Mouse (Mus musculus): ENCODE data around the gene Dct. TPM values are rescaled to one million over a fixed set of nuclear protein-coding genes. Genes with fewer than 3 reads are reported as not detected.

Gene Dct
- 0.79 and 0.82 TPM in 2 replicates for polyA plus RNA-seq (2016; fragmentation: Nextera tagmentation; extraction: Ambion mirVana)

DNA sequence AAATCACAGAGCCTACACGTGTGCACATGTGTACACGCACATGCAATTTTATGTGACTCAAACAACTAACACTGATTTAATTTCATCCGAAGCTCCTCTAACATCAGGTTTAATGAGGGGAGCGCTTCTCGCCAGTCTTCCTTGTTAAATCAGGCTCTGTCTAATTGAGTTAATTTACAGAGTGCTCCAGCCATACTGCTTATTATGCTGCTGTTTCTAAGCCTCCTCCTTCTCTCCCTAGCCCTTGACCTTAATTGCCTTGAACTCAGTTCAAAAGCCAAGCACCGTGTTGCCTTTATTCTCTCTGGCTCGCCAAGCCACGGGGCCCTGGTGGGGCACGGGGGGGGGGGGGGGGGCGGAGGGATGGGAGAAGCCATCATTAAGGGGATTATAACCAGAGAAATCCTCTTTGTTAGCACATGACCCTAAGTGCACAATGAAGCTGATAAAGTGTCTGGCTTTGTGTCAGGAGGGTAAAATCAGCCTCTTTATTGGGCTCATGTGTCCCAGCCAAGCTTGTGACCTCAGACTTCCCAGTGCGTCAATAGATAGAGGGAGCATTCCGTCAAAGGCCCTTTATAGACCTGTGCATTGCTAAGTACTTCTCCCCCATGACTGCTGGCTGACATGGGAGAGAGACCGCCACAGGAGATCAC, at the start of gene Dct:
Gene Dct (minus strand): TSS at position 270 of the 656 bp plus-strand sequence.
- Histone ChIP-seq H3K36me3 (no peaks in the 10 kb centered on the region), H3K9me3 (replicated peaks) (no peaks in the 10 kb centered on the region), H3K9ac (no peak within 1 kb of the TSS), H3K4me2 (no peak within 1 kb of the TSS), H3K4me3 (no peak within 1 kb of the TSS), H3K27ac (ENCODE audit: poor library complexity, severe bottlenecking) (no peak within 1 kb of the TSS), H3K27me3 (replicated peaks) (peaks cover 19% of the 10 kb centered on the region), H3K4me1 (replicated peaks) (no peaks in the 10 kb centered on the region)
- 57% methylated on average over 13 of the region's 13 CpGs for WGBS
- ATAC-seq (ENCODE audit: insufficient number of reproducible peaks, low FRiP score), result no peak

DNA sequence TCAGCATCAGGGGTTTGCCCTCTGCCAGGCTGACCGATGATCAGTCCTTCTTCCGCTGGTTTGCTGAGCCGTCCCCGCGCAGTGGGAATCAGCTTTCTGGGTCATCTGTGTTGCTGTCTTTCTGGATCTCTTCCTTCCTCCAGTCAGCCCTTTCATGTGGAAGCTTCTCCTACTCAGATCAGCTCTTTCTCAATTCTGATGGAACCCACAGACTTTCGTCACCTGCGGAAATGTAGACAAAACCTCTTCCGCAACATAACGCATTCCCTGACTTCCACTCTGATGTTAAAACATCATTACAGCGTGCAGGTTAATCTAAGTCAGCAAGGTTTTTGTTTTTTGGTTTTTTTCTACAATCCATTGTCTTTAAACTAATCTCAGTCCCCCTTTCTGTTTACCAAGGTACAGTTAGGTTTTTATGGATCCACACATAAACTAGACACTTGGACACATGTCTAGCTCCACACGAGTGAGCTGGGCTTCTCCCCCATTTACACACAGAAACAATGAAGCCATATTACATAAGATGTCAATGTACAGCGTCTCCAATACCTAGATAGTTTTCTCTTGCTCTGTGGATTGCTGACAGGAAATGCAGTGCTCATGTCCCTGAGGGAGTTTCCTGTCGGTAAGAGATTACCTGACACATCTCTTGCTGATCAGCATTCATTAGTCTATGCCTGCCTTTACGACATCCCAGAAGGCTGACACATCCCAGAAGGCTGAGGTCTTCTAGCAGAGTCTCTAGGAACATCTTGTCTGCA, 49.4 kb upstream of the Dct start:
- no peaks in the 10 kb centered on the region for H3K36me3 ChIP-seq
- WGBS, result 73% methylated on average over 14 of the region's 14 CpGs
- no peak overlapping the region for H3K27ac ChIP-seq (ENCODE audit: poor library complexity, severe bottlenecking)
- no peaks in the 10 kb centered on the region for H3K27me3 ChIP-seq (replicated peaks)
- no peak overlapping the region for H3K4me2 ChIP-seq
- no peak overlapping the region for H3K4me3 ChIP-seq
- no peaks in the 10 kb centered on the region for H3K4me1 ChIP-seq (replicated peaks)
- no peak overlapping the region for H3K9ac ChIP-seq
- peaks cover 7% of the 10 kb centered on the region for H3K9me3 ChIP-seq (replicated peaks)
- ATAC-seq (ENCODE audit: insufficient number of reproducible peaks, low FRiP score), result no peak

DNA sequence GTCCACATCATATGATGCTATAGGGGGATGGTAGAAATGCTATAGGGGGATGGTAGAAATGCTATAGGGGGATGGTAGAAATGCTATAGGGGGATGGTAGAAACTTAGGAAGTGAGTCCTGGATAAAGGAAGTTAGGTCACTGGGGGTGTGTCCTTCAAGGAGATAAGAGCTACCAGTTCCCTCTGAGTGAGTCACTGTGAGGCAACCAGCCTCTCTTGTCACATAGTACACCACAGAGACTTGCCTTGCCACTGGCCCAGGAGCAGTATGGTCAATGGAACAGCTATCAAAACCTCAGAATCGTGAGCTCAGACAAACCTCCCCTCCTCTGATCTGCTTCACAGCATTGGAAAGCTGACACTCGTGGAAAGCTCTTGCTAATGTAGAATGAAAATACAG, 46.2 kb upstream of the Dct start:
- no peaks in the 10 kb centered on the region for H3K4me1 ChIP-seq (replicated peaks)
- H3K4me3 ChIP-seq, result no peak overlapping the region
- ATAC-seq (ENCODE audit: insufficient number of reproducible peaks, low FRiP score), result no peak
- no peaks in the 10 kb centered on the region for H3K36me3 ChIP-seq
- H3K27ac ChIP-seq (ENCODE audit: poor library complexity, severe bottlenecking), result no peak overlapping the region
- WGBS, result 60% methylated on average over 2 of the region's 2 CpGs
- no peak overlapping the region for H3K9ac ChIP-seq
- H3K27me3 ChIP-seq (replicated peaks), result peaks cover 4% of the 10 kb centered on the region; the same call in 1 of the 2 replicates
- no peaks in the 10 kb centered on the region for H3K9me3 ChIP-seq (replicated peaks)
- no peak overlapping the region for H3K4me2 ChIP-seq

DNA sequence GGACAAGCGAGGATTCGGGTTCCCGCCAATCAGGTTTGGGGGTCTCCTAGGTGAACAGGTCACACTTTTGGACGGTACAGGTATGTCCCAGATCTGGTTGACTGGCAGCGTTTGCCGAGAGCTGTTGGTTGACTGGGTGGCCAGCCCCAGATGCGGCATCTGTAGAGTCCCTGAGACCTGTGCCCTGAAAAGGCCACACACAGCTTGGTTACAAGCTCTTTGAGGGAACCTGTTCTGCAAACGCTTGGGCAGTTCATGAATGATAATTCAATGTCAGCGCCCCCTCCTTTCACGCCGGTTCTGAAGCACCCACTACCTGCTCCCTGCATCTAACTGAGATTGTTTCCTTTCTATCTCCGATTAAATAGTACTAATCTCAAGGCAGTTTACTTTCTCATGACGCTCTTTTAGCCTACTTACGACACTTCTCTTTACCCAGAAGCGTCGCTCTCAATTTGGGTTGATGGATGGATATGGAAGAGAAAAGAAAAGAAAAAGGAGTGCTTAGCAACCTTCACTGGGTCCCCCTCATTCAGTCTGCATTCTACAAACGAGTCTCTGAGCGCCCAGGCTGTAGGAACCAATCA, 37.9 kb upstream of the Dct start:
- Histone ChIP-seq H3K4me3 (peak overlapping the region; percentile 63), H3K36me3 (no peaks in the 10 kb centered on the region), H3K27me3 (replicated peaks) (peaks cover 18% of the 10 kb centered on the region), H3K27ac (ENCODE audit: poor library complexity, severe bottlenecking) (no peak overlapping the region), H3K4me1 (replicated peaks) (peaks cover 7% of the 10 kb centered on the region; the same call in 1 of the 2 replicates), H3K4me2 (peak overlapping the region; percentile 69), H3K9ac (peak overlapping the region; percentile 81), H3K9me3 (replicated peaks) (no peaks in the 10 kb centered on the region)
- under 1% methylated on average over 18 of the region's 18 CpGs for WGBS
- ATAC-seq (ENCODE audit: insufficient number of reproducible peaks, low FRiP score), result peak; percentile 46

DNA sequence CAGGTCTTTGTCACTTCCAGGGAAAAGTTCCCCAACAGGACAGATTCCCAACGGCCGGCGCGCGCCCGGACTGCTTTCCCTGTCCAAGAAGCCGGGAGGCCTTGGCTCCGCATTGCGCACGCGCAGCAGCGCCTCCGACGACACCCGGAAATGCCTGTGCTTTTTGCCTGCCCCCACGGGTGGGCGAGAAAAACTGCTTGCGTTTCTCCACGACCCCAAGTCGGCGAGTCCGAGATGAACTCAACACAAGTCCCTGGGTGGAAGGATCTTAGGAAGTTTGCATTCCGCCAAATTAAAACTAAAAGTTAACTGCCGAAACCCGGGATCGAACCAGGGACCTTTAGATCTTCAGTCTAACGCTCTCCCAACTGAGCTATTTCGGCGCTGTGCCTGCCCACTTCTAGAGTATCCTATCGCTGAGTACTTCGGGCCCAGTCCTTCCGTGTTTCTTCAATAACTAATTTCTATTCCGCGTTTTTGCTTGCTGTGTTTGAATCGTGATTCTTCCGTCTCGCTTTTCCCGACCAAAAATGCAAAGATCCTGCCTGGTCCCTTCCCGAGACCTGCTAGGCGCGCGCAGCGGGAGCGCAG, 37.3 kb upstream of the Dct start:
- WGBS, result under 1% methylated on average over 44 of the region's 44 CpGs
- Histone ChIP-seq H3K36me3 (no peaks in the 10 kb centered on the region), H3K27me3 (replicated peaks) (peaks cover 18% of the 10 kb centered on the region), H3K4me3 (peak overlapping the region; percentile 63), H3K4me2 (peak overlapping the region; percentile 69), H3K4me1 (replicated peaks) (peaks cover 7% of the 10 kb centered on the region; the same call in 1 of the 2 replicates), H3K27ac (ENCODE audit: poor library complexity, severe bottlenecking) (0 out of 2 replicates have a peak overlapping the region, but pooled peaks have one; percentile 12), H3K9me3 (replicated peaks) (no peaks in the 10 kb centered on the region), H3K9ac (peak overlapping the region; percentile 81)
- peak; percentile 84 for ATAC-seq (ENCODE audit: insufficient number of reproducible peaks, low FRiP score)

DNA sequence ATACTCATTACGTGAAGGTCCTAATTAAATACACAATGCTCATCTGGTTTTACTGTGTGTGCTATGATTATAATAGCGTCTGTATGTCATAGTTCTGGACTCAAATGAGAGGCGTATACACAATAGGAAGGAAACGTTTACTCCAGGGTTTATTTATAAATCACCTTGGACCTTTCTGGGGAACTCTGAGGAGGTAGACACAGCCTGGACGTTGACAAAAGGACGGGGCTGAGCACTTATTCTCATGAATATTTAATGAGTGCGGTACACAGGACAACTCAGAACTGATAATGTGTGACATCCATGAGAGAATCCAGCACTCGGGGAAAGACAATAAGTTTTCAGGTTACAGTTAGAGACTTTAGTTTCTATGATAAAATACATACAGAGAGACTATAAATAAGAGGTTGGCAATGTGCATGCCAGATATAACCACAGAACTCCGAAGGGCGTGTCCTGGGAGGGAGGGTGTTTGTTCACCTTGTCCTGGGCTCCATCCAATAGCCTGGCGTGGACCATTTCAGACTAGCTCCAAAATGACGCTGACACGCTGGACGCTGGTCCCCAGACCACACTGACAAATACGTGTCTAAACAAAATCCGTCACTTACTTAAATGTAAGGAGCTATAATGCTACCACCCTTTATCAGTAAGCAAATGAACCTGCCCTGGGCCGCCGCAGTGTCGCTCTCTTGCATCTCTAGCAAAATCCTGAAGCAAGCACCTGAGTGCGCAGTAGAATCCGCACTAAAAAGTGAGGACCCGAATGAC, 36.6 kb upstream of the Dct start:
- no peaks in the 10 kb centered on the region for H3K36me3 ChIP-seq
- WGBS, result 15% methylated on average over 22 of the region's 22 CpGs
- H3K4me1 ChIP-seq (replicated peaks), result peaks cover 7% of the 10 kb centered on the region; the same call in 1 of the 2 replicates
- peak overlapping the region; percentile 81 for H3K9ac ChIP-seq
- H3K9me3 ChIP-seq (replicated peaks), result no peaks in the 10 kb centered on the region
- H3K4me2 ChIP-seq, result peak overlapping the region; percentile 69
- peaks cover 16% of the 10 kb centered on the region for H3K27me3 ChIP-seq (replicated peaks)
- H3K4me3 ChIP-seq, result peak overlapping the region; percentile 63
- H3K27ac ChIP-seq (ENCODE audit: poor library complexity, severe bottlenecking), result 0 out of 2 replicates have a peak overlapping the region, but pooled peaks have one; percentile 12
- ATAC-seq (ENCODE audit: insufficient number of reproducible peaks, low FRiP score), result peak; percentile 53; the same call in 1 of the 2 replicates

DNA sequence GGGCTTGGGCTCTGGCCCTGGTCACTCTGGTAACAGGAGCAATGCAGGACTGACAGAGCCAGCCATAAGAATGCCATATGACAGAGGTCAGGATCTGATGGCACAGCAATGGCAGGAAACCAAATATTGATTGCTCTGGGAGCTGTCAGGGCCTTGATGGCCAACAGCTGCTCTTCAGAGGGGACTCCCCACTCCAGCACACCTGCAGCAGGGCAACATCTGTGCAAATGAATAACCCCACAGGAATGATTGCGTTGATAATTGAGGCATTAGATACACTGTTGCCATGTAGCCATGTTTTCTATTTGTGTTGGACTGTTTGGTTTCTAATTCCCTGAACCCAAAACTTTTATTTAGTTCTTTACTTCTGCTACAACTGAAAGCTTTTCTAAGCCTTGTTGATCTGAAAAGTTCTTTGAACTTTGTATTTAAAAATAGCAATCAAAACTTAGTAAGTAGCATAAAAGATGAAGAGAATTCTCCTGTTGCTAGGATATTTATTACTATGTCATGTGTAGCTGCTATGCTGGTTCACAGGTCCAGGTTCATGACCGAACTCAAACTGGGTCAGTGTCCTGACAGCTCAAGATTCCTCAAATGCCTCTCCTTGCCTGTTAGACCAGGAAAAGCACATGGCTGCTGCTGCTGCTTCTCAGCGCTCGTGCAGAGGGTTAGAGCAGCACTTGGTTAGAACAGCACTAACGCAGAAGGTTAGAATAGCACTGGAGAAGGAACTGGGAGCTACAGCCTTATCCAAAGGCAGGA, 34.4 kb upstream of the Dct start:
- Histone ChIP-seq H3K27ac (ENCODE audit: poor library complexity, severe bottlenecking) (no peak overlapping the region), H3K36me3 (no peaks in the 10 kb centered on the region), H3K27me3 (replicated peaks) (peaks cover 24% of the 10 kb centered on the region), H3K9ac (no peak overlapping the region), H3K4me3 (no peak overlapping the region), H3K4me2 (no peak overlapping the region), H3K4me1 (replicated peaks) (peaks cover 7% of the 10 kb centered on the region; the same call in 1 of the 2 replicates), H3K9me3 (replicated peaks) (no peaks in the 10 kb centered on the region)
- WGBS, result 42% methylated on average over 5 of the region's 5 CpGs
- ATAC-seq (ENCODE audit: insufficient number of reproducible peaks, low FRiP score), result no peak

DNA sequence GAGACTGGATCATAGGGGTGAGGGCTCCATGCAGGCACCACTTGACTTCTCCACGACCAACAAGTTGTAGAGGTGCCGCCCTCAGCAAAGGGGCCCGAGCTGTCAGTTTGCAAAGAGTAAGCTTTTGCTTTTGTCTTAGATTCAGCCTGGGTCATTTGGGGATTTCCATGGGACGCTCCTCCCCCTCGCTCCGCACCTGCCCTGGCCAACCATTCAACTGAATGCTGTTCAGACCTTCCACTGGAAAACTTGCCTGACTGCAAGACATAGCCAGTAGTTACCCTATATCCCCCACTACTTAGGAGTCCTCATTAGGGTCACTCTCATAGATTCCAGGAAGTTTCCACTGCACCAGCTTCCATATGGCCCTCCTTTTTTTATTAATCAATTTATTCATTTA, 31.8 kb upstream of the Dct start:
- WGBS, result 84% methylated on average over 6 of the region's 6 CpGs
- ATAC-seq (ENCODE audit: insufficient number of reproducible peaks, low FRiP score), result no peak
- no peak overlapping the region for H3K4me2 ChIP-seq
- H3K27ac ChIP-seq (ENCODE audit: poor library complexity, severe bottlenecking), result no peak overlapping the region
- no peak overlapping the region for H3K9ac ChIP-seq
- H3K27me3 ChIP-seq (replicated peaks), result peaks cover 32% of the 10 kb centered on the region
- peaks cover 12% of the 10 kb centered on the region; the same call in 1 of the 2 replicates for H3K4me1 ChIP-seq (replicated peaks)
- no peaks in the 10 kb centered on the region for H3K9me3 ChIP-seq (replicated peaks)
- H3K36me3 ChIP-seq, result no peaks in the 10 kb centered on the region
- no peak overlapping the region for H3K4me3 ChIP-seq

DNA sequence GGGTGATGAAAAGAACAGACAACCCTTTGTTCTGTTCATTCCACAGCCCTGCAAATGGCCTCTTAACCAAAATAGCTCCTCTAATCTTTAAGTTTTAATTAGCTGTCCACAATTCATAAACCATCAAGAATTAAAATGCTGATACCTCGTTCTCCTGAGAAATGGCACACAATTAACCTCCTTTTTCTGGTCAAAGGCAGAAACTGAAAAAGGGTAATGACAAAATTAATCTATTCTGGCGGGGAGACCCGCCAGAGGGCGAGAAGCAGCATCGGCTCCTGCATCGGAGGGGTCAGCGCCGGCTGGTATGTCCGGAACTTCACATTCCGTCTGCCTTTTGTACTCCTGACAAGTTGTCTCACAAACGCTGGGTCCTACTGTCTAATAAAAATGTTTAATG, 28.6 kb upstream of the Dct start:
- 39% methylated on average over 11 of the region's 11 CpGs for WGBS
- Histone ChIP-seq H3K4me3 (no peak overlapping the region), H3K4me1 (replicated peaks) (0 out of 2 replicates have a peak, but pooled peaks cover 5% of the 10 kb centered on the region), H3K27me3 (replicated peaks) (peaks cover 29% of the 10 kb centered on the region), H3K36me3 (no peaks in the 10 kb centered on the region), H3K9me3 (replicated peaks) (no peaks in the 10 kb centered on the region), H3K4me2 (peak overlapping the region; percentile 29; the same call in 1 of the 2 replicates), H3K9ac (no peak overlapping the region), H3K27ac (ENCODE audit: poor library complexity, severe bottlenecking) (no peak overlapping the region)
- ATAC-seq (ENCODE audit: insufficient number of reproducible peaks, low FRiP score), result no peak

DNA sequence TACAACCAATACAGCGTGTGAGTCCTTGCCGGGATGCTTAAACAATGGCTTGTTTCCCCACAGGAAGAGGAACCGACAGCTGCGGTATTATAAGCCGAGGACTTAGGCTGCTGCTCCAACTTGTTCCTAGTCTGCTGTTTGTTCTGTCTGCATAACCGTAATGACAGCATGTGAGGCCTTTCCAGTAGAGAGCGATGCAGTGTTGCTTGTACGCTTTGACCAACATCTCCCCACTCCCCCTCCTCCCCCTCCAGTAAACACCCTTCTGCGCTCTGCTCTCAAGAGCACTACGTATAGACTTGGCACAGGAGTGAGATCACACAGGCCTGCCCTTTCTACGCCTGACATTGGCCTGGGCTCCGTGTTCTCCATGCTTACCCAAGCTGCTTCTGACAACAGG, 18.1 kb upstream of the Dct start:
- Histone ChIP-seq H3K4me2 (no peak overlapping the region), H3K4me3 (no peak overlapping the region), H3K36me3 (no peaks in the 10 kb centered on the region), H3K9me3 (replicated peaks) (no peaks in the 10 kb centered on the region), H3K9ac (no peak overlapping the region), H3K27me3 (replicated peaks) (no peaks in the 10 kb centered on the region; the same call in 1 of the 2 replicates), H3K4me1 (replicated peaks) (no peaks in the 10 kb centered on the region), H3K27ac (ENCODE audit: poor library complexity, severe bottlenecking) (no peak overlapping the region)
- 0 out of 2 replicates have a peak, but pooled peaks have one; percentile 15 for ATAC-seq (ENCODE audit: insufficient number of reproducible peaks, low FRiP score)
- WGBS, result 65% methylated on average over 12 of the region's 12 CpGs
